Mouse (Mus musculus) gastrocnemius, adult 18-20 months (tissue): ENCODE results near the gene Ccdc15. TPM values are rescaled to one million over a fixed set of nuclear protein-coding genes. Genes with fewer than 3 reads are reported as not detected.

ENCODE experiments used
- DNase-seq: peaks from one replicate; pipeline ENCODE4 v3.0.0; 2021; ENCODE audit warnings: low spot score
- total RNA-seq, 2 experiments: library from RNA; stranded (reverse); gene quantifications; 2 replicates each; pipeline ENCODE4 v1.2.3; 2021

Ccdc15 gene
- total RNA-seq, 2 experiments from 2014 or later: 1.5 TPM

GRCm38 (mm10) chr9:37235951-37236737 lies 112.1 kb downstream of the Ccdc15 start:
- DNase-seq: no peak

GRCm38 (mm10) chr9:37232201-37233195 lies 115.7 kb downstream of the Ccdc15 start:
- no peak for DNase-seq

- DNase-seq: no peak
Observed at GRCm38 (mm10) chr9:37230486-37231195, 117.6 kb downstream of the Ccdc15 start.

- DNase-seq: peak; percentile 76
Observed at GRCm38 (mm10) chr9:37229880-37230325, 118.3 kb downstream of the Ccdc15 start.

Other genes starting within 250 kb of the Ccdc15 start
- gene Pknox2, start 201.0 kb downstream of the Ccdc15 start, total RNA-seq: 10 to 100 TPM; 39.5 to 42.9 TPM
- gene Tmem218, start 140.2 kb downstream of the Ccdc15 start, total RNA-seq: 1 to 10 TPM; 2.6 to 3.1 TPM
- under 1 TPM; 0.30 to 0.62 TPM for gene Slc37a2, start 92.7 kb downstream of the Ccdc15 start, total RNA-seq
- gene Hepacam, start 18.9 kb upstream of the Ccdc15 start, total RNA-seq: under 1 TPM; 0.11 to 0.17 TPM
- 10 to 100 TPM in 1 of 2 experiments, 1 to 10 TPM in 1; 6.4 to 10.1 TPM for gene Robo4, start 53.5 kb upstream of the Ccdc15 start, total RNA-seq
- gene Robo3, start 84.8 kb upstream of the Ccdc15 start, total RNA-seq: not detected
- 1 to 10 TPM; 3.2 to 5.5 TPM for gene Msantd2, start 140.9 kb upstream of the Ccdc15 start, total RNA-seq
- 10 to 100 TPM; 17.9 to 18.5 TPM for gene Esam, start 179.6 kb upstream of the Ccdc15 start, total RNA-seq
- under 1 TPM; 0.55 to 0.85 TPM for gene Vsig2, start 190.8 kb upstream of the Ccdc15 start, total RNA-seq
- gene Nrgn, start 204.5 kb upstream of the Ccdc15 start, total RNA-seq: under 1 TPM; 0.34 to 0.57 TPM
- 1 to 10 TPM; 3.3 to 4.0 TPM for gene Siae, start 207.3 kb upstream of the Ccdc15 start, total RNA-seq